Mouse (Mus musculus) heart, adult 18-20 months (tissue): ENCODE results near the gene Arf5. TPM values are rescaled to one million over a fixed set of nuclear protein-coding genes. Genes with fewer than 3 reads are reported as not detected.

ENCODE experiments used
- DNase-seq, 2 experiments: peaks; one replicate each; pipeline ENCODE4 v3.0.0; 2021 to 2022; ENCODE audit warnings: mixed read lengths in 1 of 2
- total RNA-seq, 2 experiments: library from RNA; stranded (reverse); gene quantifications; 2 replicates each; pipeline ENCODE4 v1.2.3; 2021

The Arf5 gene
- total RNA-seq, 2 experiments from 2014 or later: 143 to 170 TPM

GRCm38 (mm10) chr6:28427096-28427839 is 3.9 kb downstream of the Arf5 start, which contains the start of gene Fscn3:
Fscn3 (plus strand) TSS chr6:28427789.
- no peak for DNase-seq

GRCm38 (mm10) chr6:28428290-28428689 is 4.9 kb downstream of the Arf5 start, which contains the start of gene Gcc1:
Gcc1 (minus strand) TSS chr6:28428390.
- no peak for DNase-seq

DNA sequence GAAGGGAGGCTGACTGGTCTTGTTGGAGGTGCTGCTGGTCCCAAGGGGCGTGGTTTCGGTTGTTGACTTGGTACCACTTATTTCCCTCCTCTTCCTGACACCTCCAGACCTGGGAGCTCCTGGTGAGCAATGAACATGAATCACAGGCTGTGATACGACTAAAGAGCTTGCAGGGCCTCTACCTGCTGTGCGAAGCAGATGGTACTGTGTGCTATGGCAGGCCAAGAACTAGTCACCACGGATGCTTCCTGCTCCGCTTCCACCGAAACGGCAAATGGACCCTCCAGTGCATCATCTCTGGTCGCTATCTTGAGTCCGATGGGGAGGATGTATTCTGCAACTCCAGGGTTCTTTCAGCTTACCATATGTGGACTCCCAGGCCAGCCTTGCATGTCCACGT is 6.5 kb downstream of the Arf5 start:
- no peak for DNase-seq

DNA sequence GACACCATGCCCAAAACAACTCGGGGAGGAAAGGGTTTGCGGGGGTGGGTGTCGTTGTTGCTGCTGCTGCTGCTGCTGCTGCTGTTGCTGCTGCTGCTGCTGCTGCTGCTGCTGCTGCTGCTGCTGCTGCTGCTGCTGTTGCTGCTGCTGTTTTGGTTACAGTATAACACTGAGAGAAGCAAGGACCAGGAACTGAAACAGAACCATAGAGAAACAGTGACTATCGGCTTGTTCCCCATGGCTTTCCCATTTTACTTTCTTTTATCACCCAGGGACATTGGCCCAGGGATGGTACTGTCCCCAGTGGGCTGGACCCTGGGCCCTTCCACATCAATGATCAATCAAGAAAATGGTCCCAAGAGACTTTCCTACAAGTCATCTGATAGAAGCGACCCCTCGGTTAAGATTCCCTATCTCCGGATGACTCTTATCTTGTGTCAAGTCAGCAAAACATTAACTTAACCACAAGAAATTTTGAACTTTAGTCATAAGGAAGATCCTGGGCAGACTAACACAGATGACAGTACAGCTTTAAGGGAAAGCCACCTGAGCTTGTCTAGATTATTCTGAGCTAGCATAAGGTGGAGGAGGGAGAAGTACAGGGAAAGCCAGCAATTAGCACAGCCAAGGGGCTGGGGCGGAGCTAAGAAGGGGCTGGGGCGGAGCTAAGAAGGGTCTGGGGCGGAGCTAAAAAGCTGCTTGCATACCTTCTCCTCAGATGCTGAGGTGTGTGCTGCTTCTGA is 7.6 kb downstream of the Arf5 start:
- DNase-seq: no peak

DNA sequence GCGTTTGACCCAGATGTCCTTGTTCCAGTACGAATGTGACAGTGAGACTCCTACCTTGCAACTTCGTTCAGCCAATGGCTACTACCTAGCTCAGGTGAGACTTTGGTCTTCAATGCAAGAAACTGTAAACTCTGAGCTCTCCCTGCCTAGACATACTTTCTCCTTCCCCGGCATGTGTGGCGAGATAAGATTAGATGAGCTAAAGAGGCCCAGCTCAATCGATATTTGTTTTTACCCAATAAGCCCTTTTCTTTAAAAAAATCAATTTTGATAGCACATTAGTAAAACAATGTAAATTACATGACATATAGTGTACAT is 8.1 kb downstream of the Arf5 start:
- no peak for DNase-seq

DNA sequence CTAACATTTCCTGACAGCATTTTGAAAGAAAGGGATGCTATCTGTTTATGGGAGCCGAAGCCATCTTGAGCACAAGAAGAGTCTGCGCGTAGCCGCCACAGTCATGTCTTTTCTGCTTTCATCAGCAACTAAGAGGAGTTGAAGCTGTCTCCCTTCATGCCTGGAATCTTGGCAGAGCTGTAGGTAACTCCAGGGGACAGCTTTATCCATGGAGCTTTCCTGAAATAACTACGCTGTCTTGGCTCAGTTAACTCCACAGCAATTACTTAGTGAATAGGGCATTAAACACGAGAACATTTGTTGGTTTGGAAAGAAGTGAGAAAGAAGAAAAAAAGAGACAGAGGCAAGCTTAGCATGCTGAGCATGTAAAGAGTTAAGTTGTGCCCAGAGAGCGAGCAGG is 24.6 kb downstream of the Arf5 start:
- DNase-seq: no peak

- DNase-seq: no peak
Measured at GRCm38 (mm10) chr6:28449253-28449652, 25.9 kb downstream of the Arf5 start, which contains the start of gene Pax4. Pax4 (minus strand) TSS chr6:28449353.

- DNase-seq: no peak
Measured at GRCm38 (mm10) chr6:28450481-28450880, 27.1 kb downstream of the Arf5 start.

GRCm38 (mm10) chr6:28450977-28451376 is 27.6 kb downstream of the Arf5 start:
- DNase-seq: no peak

DNA sequence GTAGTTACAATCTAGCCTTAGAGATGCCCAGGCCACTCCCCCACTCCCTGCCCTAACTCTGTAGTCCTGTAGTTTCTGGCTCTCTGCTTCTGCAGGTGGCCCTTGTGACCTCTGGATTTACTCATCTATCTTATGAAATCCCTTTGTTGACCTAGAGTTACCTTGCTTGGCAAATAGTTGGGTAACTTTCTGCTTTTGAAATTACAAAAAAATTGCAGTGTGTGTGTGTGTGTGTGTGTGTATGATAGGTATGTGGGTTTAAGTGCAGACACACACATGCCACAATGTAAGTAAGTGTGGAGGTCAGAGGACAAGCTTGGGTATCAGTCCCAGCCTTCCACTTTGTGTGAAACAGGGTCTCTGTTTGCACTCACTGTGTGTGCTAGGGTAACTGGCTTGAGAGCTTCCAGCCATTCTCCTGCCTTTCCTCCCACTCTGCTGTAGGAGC is 35.9 kb downstream of the Arf5 start:
- DNase-seq: no peak

GRCm38 (mm10) chr6:28460534-28460933 is 37.2 kb downstream of the Arf5 start:
- peak; percentile 69 to 90 for DNase-seq

DNA sequence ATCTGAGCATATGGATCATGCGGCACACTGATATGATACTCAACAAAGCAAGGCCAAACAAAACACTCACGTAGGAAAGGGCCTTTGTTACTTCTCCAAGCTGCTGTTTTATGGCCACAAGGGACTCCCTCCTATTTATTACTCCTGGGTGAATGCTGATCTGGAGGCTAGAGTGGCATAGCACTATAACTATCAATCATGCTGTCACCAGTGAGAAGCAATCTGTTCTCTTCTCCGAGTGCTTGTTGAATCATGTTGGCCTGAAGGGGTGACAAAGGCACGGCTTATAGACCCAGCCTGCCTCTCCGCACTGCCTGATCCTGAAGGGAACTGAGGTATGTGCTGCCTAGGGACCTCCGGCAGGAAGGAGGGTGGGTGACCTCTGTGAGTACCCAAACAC is 41.3 kb downstream of the Arf5 start:
- no peak for DNase-seq

DNA sequence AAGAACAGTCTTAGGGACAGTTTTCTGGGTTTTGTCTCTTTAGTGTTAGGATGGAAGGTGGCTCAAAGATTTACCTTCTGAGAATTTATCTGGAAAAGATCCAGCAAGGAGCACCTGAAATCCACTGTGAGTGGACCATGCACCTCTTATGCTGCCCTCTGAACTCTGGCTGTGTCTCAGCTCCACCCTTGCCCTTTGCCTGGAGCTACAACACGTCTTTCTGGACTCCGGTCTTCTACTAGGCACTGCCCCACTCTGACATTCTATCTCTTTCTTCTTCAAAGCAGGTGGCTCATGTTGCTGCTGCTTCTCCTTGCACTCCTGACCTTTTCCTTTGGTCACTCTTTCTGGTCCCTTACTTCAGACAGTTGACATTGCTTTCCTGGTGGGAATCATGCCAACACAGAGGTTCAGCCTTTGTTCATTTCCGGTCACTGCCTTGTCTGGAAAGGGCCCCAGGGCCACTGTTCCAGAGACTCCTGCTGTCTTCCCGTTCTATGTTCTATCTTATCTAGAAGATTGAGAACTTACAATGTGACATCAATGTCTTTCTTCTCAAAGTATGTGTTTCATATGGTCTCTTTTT is 46.8 kb downstream of the Arf5 start:
- DNase-seq: no peak

DNA sequence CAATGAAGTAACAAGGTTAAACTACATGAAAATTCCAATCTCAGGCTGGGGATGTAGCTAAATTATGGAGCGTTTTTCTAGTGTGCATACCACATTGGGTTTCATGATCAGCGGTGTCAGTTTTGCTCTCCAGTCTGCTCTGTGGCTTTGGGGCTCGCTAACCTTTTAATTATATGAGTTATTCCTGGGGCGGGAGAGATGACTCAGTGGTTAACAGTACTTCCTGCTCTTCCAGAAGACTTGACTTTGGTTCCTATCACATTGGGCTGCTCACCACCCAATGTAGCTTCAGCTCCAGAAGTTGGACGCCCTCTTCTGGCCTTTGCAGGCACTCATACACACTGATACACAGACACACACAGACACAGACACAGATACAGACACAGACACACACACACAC is 47.3 kb downstream of the Arf5 start:
- no peak for DNase-seq

DNA sequence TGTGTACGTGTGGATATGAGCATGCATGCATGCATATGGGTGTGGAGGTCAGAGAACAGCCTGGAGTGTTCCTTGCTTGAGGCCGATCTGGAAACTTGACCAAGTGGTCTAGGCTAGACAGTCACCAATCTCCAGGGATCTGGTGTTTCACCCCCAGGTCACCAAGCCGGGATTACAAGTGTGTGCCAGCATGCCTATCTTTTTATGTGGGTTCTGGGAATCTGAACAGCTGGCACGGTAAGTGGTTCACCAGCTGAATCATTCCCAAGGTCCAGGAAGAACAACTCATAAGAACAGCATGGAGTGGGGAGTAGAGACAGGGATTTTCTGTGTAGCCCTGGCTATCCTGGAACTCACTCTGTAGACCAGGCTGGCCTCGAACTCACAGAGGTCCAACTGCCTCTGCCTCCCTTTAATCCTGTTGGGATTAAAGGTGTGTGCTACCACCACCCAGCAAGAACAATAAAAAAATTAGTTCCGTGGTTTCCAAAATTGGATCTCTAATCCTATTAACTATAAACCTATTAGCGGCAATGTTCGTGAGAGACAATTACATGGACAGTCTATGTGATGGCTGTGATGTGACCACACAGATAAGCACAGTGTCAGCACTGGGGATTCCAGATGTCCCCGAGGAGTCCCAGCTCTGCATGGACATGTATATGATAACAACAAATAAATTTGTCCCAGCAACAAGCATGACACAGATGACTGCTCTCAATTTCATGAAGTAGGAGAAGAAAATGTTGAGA is 48.1 kb downstream of the Arf5 start:
- no peak for DNase-seq

GRCm38 (mm10) chr6:28474211-28474610 is 50.9 kb downstream of the Arf5 start:
- DNase-seq: no peak

GRCm38 (mm10) chr6:28474839-28475238 is 51.5 kb downstream of the Arf5 start, which contains the start of gene Snd1:
Snd1 (plus strand) TSS chr6:28475139.
- no peak for DNase-seq

Other genes with a start within 250 kb of the Arf5 start
- 10 to 100 TPM; 10.2 to 14.0 TPM for gene Zfp800, start 25.6 kb upstream of the Arf5 start, total RNA-seq
- not detected for gene Fscn3, start 4.2 kb downstream of the Arf5 start, total RNA-seq
- 1 to 10 TPM; 8.6 to 9.4 TPM for gene Gcc1, start 4.8 kb downstream of the Arf5 start, total RNA-seq
- gene Pax4, start 25.8 kb downstream of the Arf5 start, total RNA-seq: not detected
- gene Snd1, start 51.6 kb downstream of the Arf5 start, total RNA-seq: 10 to 100 TPM; 68.7 to 73.5 TPM